Mouse (Mus musculus): ENCODE measurements around the gene Dand5. TPM values are rescaled to one million over a fixed set of nuclear protein-coding genes. Genes with fewer than 3 reads are reported as not detected.

Dand5 gene
- polyA plus RNA-seq, 3 experiments from 2014 or later = 4.7 to 5.6 (median 5.4) TPM

GRCm38 (mm10) chr8:84768343-84769095 is 54.1 kb downstream of the Dand5 start:
- no peak for ATAC-seq

- ATAC-seq = no peak
Measured at GRCm38 (mm10) chr8:84767221-84767620, 55.4 kb downstream of the Dand5 start.

GRCm38 (mm10) chr8:84766422-84766821 is 56.2 kb downstream of the Dand5 start:
- ATAC-seq = no peak

GRCm38 (mm10) chr8:84765629-84766028 is 57.0 kb downstream of the Dand5 start:
- ATAC-seq = no peak

Other genes with a start within 250 kb of the Dand5 start
- 10 to 100 TPM; 42.4 to 46.3 (median 45.8) TPM for gene Ier2, start 160.0 kb downstream of the Dand5 start, polyA plus RNA-seq (2017; shearing (Covaris generic))
- gene Trmt1, start 136.5 kb downstream of the Dand5 start, polyA plus RNA-seq (2017; shearing (Covaris generic)) = 10 to 100 TPM; 28.0 to 61.1 (median 55.5) TPM
- 1 to 10 TPM; 9.2 to 9.5 (median 9.4) TPM for gene Nacc1, start 135.0 kb downstream of the Dand5 start, polyA plus RNA-seq (2017; shearing (Covaris generic))
- gene Lyl1, start 121.4 kb downstream of the Dand5 start, polyA plus RNA-seq (2017; shearing (Covaris generic)) = 1 to 10 TPM in 2 of 3 experiments, under 1 TPM in 1; 0.20 to 2.7 (median 1.3) TPM
- 10 to 100 TPM; 11.7 to 25.0 (median 21.7) TPM for gene G430095P16Rik, start 99.8 kb downstream of the Dand5 start, polyA plus RNA-seq (2017; shearing (Covaris generic))
- gene Nfix, start 22.5 kb downstream of the Dand5 start, polyA plus RNA-seq (2017; shearing (Covaris generic)) = 1 to 10 TPM in 2 of 3 experiments, under 1 TPM in 1; 0.92 to 6.3 (median 3.1) TPM
- gene Gadd45gip1, start 8.7 kb upstream of the Dand5 start, polyA plus RNA-seq (2017; shearing (Covaris generic)) = 10 to 100 TPM; 14.6 to 16.7 (median 16.1) TPM
- 100 to 1,000 TPM; 128 to 152 (median 145) TPM for gene Rad23a, start 17.8 kb upstream of the Dand5 start, polyA plus RNA-seq (2017; shearing (Covaris generic))
- 100 to 1,000 TPM; 278 to 341 (median 290) TPM for gene Calr, start 24.1 kb upstream of the Dand5 start, polyA plus RNA-seq (2017; shearing (Covaris generic))
- gene Farsa, start 34.2 kb upstream of the Dand5 start, polyA plus RNA-seq (2017; shearing (Covaris generic)) = 10 to 100 TPM; 48.1 to 76.0 (median 58.3) TPM
- gene Syce2, start 49.3 kb upstream of the Dand5 start, polyA plus RNA-seq (2017; shearing (Covaris generic)) = 10 to 100 TPM in 1 of 3 experiments, 1 to 10 TPM in 2; 4.3 to 19.0 (median 6.8) TPM
- 10 to 100 TPM; 14.5 to 19.9 (median 19.2) TPM for gene Gcdh, start 71.1 kb upstream of the Dand5 start, polyA plus RNA-seq (2017; shearing (Covaris generic))
- not detected for gene Klf1, start 79.1 kb upstream of the Dand5 start, polyA plus RNA-seq (2017; shearing (Covaris generic))
- gene Dnase2a, start 85.7 kb upstream of the Dand5 start, polyA plus RNA-seq (2017; shearing (Covaris generic)) = 10 to 100 TPM; 10.5 to 21.7 (median 20.0) TPM
- 1 to 10 TPM in 2 of 3 experiments, under 1 TPM in 1; 0.84 to 1.5 (median 1.1) TPM for gene Mast1, start 114.5 kb upstream of the Dand5 start, polyA plus RNA-seq (2017; shearing (Covaris generic))
- under 1 TPM in 1 of 3 experiments, not detected in 2; 0.28 TPM for gene Rtbdn, start 124.2 kb upstream of the Dand5 start, polyA plus RNA-seq (2017; shearing (Covaris generic))
- not detected for gene Gm49661, start 146.6 kb upstream of the Dand5 start, polyA plus RNA-seq (2017; shearing (Covaris generic))
- gene Prdx2, start 146.8 kb upstream of the Dand5 start, polyA plus RNA-seq (2017; shearing (Covaris generic)) = 100 to 1,000 TPM; 232 to 340 (median 290) TPM
- gene Rnaseh2a, start 146.9 kb upstream of the Dand5 start, polyA plus RNA-seq (2017; shearing (Covaris generic)) = 10 to 100 TPM; 57.0 to 88.9 (median 72.8) TPM
- gene Junb, start 155.9 kb upstream of the Dand5 start, polyA plus RNA-seq (2017; shearing (Covaris generic)) = 10 to 100 TPM; 28.1 to 33.6 (median 33.1) TPM
- gene Hook2, start 167.8 kb upstream of the Dand5 start, polyA plus RNA-seq (2017; shearing (Covaris generic)) = 1 to 10 TPM; 2.2 to 4.9 (median 4.6) TPM
- not detected for gene Best2, start 191.7 kb upstream of the Dand5 start, polyA plus RNA-seq (2017; shearing (Covaris generic))
- gene Asna1, start 202.5 kb upstream of the Dand5 start, polyA plus RNA-seq (2017; shearing (Covaris generic)) = 10 to 100 TPM; 50.0 to 67.9 (median 60.7) TPM
- 10 to 100 TPM; 17.8 to 31.0 (median 24.1) TPM for gene Trir, start 204.0 kb upstream of the Dand5 start, polyA plus RNA-seq (2017; shearing (Covaris generic))
- gene Tnpo2, start 214.1 kb upstream of the Dand5 start, polyA plus RNA-seq (2017; shearing (Covaris generic)) = 10 to 100 TPM; 13.8 to 18.7 (median 16.5) TPM
- gene Fbxw9, start 237.2 kb upstream of the Dand5 start, polyA plus RNA-seq (2017; shearing (Covaris generic)) = 1 to 10 TPM; 2.3 to 4.8 (median 2.9) TPM
- 1 to 10 TPM in 2 of 3 experiments, not detected in 1; 1.9 to 3.3 TPM for gene Gm5741, start 245.2 kb upstream of the Dand5 start, polyA plus RNA-seq (2017; shearing (Covaris generic))
- 10 to 100 TPM; 29.3 to 40.4 (median 39.3) TPM for gene Dhps, start 248.9 kb upstream of the Dand5 start, polyA plus RNA-seq (2017; shearing (Covaris generic))

All from inflammation-experienced regulatory T-cells, adult 6 months (primary cell).